Mouse (Mus musculus) ES-E14 (cell line): ENCODE results near the gene Trex2. TPM values are rescaled to one million over a fixed set of nuclear protein-coding genes. Genes with fewer than 3 reads are reported as not detected.

Source experiments
- DNase-seq: peaks from one replicate; pipeline ENCODE4 v3.0.0-alpha.2; 2013; ENCODE audit warnings: low read depth, low spot score
- H3K27ac ChIP-seq: 2 replicates; pipeline ENCODE4 v1.5.1; 2012; ENCODE audit warnings: low read depth, mild to moderate bottlenecking, low read length, moderate library complexity, mixed read lengths; ENCODE audit not compliant: poor library complexity, insufficient read depth, severe bottlenecking
- H3K36me3 ChIP-seq: 2 replicates; pipeline ENCODE4 v1.6.1; 2012; ENCODE audit warnings: mild to moderate bottlenecking, low read length, moderate library complexity, mixed read lengths; ENCODE audit not compliant: control insufficient read depth, poor library complexity, insufficient read depth, severe bottlenecking
- H3K4me1 ChIP-seq, 2 experiments: fragments of 150-350 bp in 1 of 2; sonication (generic) in 1 of 2; 2 replicates each; pipeline ENCODE4 v1.6.1; 2012; ENCODE audit warnings: low read length in 2 of 2, mild to moderate bottlenecking in 1 of 2, mixed read lengths in 1 of 2; ENCODE audit not compliant: control insufficient read depth in 2 of 2, insufficient read depth in 2 of 2, poor library complexity in 1 of 2
- H3K4me3 ChIP-seq, 2 experiments: fragments of 150-350 bp in 1 of 2; sonication (generic) in 1 of 2; 2 replicates each; pipeline ENCODE4 v1.5.1; 2012; ENCODE audit warnings: low read length in 2 of 2, low read depth in 1 of 2, mild to moderate bottlenecking in 1 of 2, mixed read lengths in 1 of 2; ENCODE audit not compliant: insufficient read depth in 1 of 2, poor library complexity in 1 of 2, severe bottlenecking in 1 of 2
- H3K9ac ChIP-seq: 2 replicates; pipeline ENCODE4 v1.6.1; 2012; ENCODE audit warnings: low read depth, mild to moderate bottlenecking, low read length, mixed read lengths; ENCODE audit not compliant: poor library complexity, insufficient read depth, severe bottlenecking
- H3K9me3 ChIP-seq: fragments of 150-350 bp; sonication (generic); 2 replicates; pipeline ENCODE4 v1.6.1; 2012; ENCODE audit warnings: low read depth, mild to moderate bottlenecking, low read length; ENCODE audit not compliant: control insufficient read depth, insufficient read depth
- CHD2 ChIP-seq: IDR thresholded peaks from 2 replicates; pipeline ENCODE4 v1.6.1; 2014; ENCODE audit warnings: mild to moderate bottlenecking, low read depth, low read length, inconsistent platforms
- HCFC1 ChIP-seq: IDR thresholded peaks from 2 replicates; pipeline ENCODE4 v1.6.1; 2012; ENCODE audit warnings: low read length, inconsistent platforms, borderline replicate concordance; ENCODE audit not compliant: insufficient read depth
- MAFK ChIP-seq: IDR thresholded peaks from 2 replicates; pipeline ENCODE4 v1.6.1; 2014; ENCODE audit warnings: mild to moderate bottlenecking, low read depth, low read length, inconsistent platforms; ENCODE audit not compliant: insufficient read depth
- ZC3H11A ChIP-seq: IDR thresholded peaks from 2 replicates; pipeline ENCODE4 v1.6.1; 2012; ENCODE audit warnings: low read depth, mild to moderate bottlenecking, inconsistent platforms, low read length, borderline replicate concordance
- ZNF384 ChIP-seq: IDR thresholded peaks from 2 replicates; pipeline ENCODE4 v1.6.1; 2012; ENCODE audit warnings: low read depth, low read length, inconsistent platforms
- in situ Hi-C, 2 experiments: fragments of 600-800 bp; cut with MboI; formaldehyde crosslinking; loops; one replicate each; pipeline ENCODE4 v1.15.1; 2025; ENCODE audit warnings: low sequenced_read_pairs in 2 of 2, inconsistent platforms in 1 of 2; ENCODE audit not compliant: unreplicated experiment in 2 of 2
- total RNA-seq: library from RNA; depleted of rRNA; stranded (reverse); fragments of 300-350 nt; gene quantifications from 2 replicates; pipeline ENCODE4 v1.2.3, GENCODE M21; 2012

The Trex2 gene
- total RNA-seq, 1 experiment = 0.27 TPM

DNA sequence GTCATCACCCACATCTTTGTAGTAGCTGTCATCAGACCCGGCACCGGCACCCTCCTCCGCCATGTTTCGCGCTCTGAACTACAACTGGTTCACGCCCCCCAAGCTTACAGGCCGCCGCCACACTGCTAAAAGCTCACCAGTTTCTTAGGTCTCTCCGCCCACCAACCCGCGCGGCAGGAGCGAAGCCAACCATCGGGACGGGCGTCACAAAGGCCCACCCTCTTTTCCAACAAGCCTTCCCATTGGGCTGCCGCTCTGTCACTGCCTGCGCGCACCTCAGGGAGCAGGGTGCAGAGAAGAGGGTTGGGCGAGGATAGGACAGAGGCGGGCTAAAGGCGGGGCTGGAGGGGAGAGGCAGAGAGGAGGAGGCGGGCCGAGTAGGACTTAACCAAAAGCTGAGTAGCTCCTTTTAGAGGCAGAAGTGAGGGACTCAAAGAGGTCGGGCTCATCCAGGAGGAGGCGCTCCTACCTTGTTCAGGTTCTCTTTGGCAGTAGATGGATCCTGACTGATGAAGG is 23.8 kb upstream of the Trex2 start, which contains the start of gene Haus7:
Gene Haus7, minus strand, starts transcription at position 168 of the 516 bp plus-strand sequence.
- peak; percentile 87 for DNase-seq
- in situ Hi-C loops = no loop called here
- Histone ChIP-seq H3K9ac (peak within 1 kb of the TSS; percentile 63; the same call in 1 of the 2 replicates), H3K36me3 (no peaks in the 10 kb centered on the region), H3K4me3 (peak within 1 kb of the TSS; percentile 72 to 84), H3K9me3 (no peaks in the 10 kb centered on the region), H3K4me1 (no peaks in the 10 kb centered on the region), H3K27ac (no peak within 1 kb of the TSS)
- TF ChIP-seq HCFC1 = no peak
- no peak for TF ChIP-seq CHD2
- TF ChIP-seq MAFK = no peak
- no peak for TF ChIP-seq ZNF384
- no peak for TF ChIP-seq ZC3H11A

DNA sequence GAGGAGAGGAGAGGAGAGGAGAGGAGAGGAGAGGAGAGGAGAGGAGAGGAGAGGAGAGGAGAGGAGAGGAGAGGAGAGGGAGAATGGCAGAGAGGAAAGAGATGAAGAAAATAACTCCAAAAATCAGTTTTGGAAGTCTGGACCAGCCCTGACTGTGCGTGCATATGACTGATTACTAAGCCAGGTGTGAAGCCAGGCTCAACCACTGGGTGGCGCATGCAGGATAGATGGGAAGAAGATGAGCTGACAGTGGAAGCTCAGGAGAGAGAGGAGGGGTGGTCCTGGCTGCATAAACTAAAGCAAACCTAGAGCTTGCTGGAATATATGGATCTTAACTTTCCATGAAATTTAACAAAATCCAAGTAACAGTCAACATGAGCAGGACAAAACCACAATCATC is 16.8 kb upstream of the Trex2 start:
- H3K4me1 ChIP-seq = no peaks in the 10 kb centered on the region
- in situ Hi-C loops = no loop called here
- no peak for DNase-seq

DNA sequence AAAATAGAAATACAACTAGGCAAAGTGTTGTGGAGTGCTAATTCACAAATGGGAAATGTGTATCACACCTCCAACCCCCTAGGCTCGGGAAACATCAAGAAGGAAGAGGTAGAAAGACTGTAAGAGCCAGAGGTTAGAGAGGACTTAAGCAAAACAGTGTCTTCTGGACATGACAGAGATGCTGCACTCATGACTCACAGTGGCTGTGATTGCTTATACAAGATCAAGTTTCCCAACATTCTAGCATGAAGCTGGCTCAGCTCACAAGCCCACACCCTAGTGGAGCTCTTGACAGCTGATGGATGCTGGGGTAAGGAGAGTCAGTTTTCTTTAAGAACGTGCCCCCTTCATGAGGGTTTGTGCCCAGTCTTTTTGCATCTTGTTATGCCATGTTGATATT is 6.3 kb upstream of the Trex2 start:
- in situ Hi-C loops = loop anchor here in 1 of 2 experiments (25.0 kb wide), 1 partner anchor 379 kb away; the partner anchor contains the start of gene Pnma3
- no peaks in the 10 kb centered on the region for H3K9me3 ChIP-seq
- DNase-seq = no peak
- no peak overlapping the region for H3K9ac ChIP-seq
- no peaks in the 10 kb centered on the region for H3K4me1 ChIP-seq
- TF ChIP-seq ZC3H11A (no peak), MAFK (no peak), ZNF384 (no peak), CHD2 (no peak), HCFC1 (no peak)
- no peak overlapping the region for H3K27ac ChIP-seq
- no peaks in the 10 kb centered on the region; the same call in 1 of the 2 replicates for H3K36me3 ChIP-seq
- no peak overlapping the region for H3K4me3 ChIP-seq

More for the DNA sequence above, 16.8 kb upstream of the Trex2 start:
- no peak overlapping the region for H3K4me3 ChIP-seq
- no peak overlapping the region for H3K27ac ChIP-seq
- no peak for TF ChIP-seq MAFK
- no peak for TF ChIP-seq ZC3H11A
- TF ChIP-seq CHD2 = no peak
- no peak for TF ChIP-seq HCFC1
- no peak for TF ChIP-seq ZNF384
- H3K9ac ChIP-seq = no peak overlapping the region
- no peaks in the 10 kb centered on the region for H3K36me3 ChIP-seq
- H3K9me3 ChIP-seq = no peaks in the 10 kb centered on the region

DNA sequence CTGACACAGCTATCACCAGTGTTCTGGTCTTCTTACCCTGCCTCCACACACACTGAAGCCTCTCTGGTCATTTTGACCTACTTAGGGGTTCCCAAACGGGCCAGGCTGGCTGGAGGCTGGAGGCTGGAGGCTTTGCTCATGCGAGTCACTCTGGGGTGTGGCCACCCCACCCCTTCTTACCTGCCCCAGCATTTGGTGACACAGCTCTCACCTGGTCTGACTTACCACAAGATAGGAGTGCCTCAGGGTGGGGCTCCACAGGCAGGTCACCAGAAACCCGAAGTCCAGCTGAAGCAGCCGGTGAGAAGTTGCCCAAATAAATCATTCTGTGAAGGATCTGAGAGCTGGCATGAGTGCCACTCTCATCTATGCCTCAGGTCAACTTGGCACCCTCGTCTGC is 2.3 kb downstream of the Trex2 start:
- Histone ChIP-seq H3K27ac (no peak overlapping the region), H3K4me3 (no peak overlapping the region), H3K9ac (no peak overlapping the region), H3K36me3 (no peaks in the 10 kb centered on the region; the same call in 1 of the 2 replicates), H3K4me1 (no peaks in the 10 kb centered on the region), H3K9me3 (no peaks in the 10 kb centered on the region)
- TF ChIP-seq ZNF384 (no peak), MAFK (no peak)
- in situ Hi-C loops = loop anchor here in 1 of 2 experiments (25.0 kb wide), 1 partner anchor 371 kb away; the partner anchor contains the start of gene Pnma3
- DNase-seq = no peak

DNA sequence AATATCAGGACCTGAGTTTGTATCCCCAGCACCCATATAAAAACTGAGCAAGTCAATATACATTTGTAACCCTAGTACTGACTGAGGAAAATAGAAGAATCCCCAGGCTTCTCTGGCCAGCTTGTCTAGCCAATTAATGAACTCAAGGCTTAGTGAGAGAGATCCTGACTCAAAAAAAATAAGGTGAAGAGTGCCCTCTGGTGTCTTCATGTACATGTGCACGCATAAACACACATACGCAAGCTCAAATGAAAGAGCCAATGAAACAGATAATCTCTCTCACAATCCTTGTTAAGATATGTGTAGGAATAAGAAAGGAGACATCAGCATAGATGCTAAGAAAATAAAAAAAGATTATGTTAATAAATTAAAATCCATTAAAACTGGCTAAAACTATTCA is 5.1 kb downstream of the Trex2 start:
- H3K9ac ChIP-seq = no peak overlapping the region
- TF ChIP-seq ZNF384 (no peak), HCFC1 (no peak), CHD2 (no peak), MAFK (no peak), ZC3H11A (no peak)
- no peaks in the 10 kb centered on the region for H3K4me1 ChIP-seq
- no peaks in the 10 kb centered on the region for H3K9me3 ChIP-seq
- DNase-seq = no peak
- in situ Hi-C loops = loop anchor here in 1 of 2 experiments (25.0 kb wide), 1 partner anchor 368 kb away; the partner anchor contains the start of gene Pnma3
- no peaks in the 10 kb centered on the region for H3K36me3 ChIP-seq
- H3K4me3 ChIP-seq = no peak overlapping the region
- H3K27ac ChIP-seq = no peak overlapping the region
